Mouse (Mus musculus) thymus, postnatal 0 days (tissue): ENCODE measurements around the gene Tmem138. TPM values are rescaled to one million over a fixed set of nuclear protein-coding genes. Genes with fewer than 3 reads are reported as not detected.

Source experiments
- polyA plus RNA-seq: library from polyadenylated mRNA; unstranded; fragments of >200 nt; fragmentation: Nextera tagmentation; extraction: Ambion mirVana; gene quantifications from 2 replicates; pipeline ENCODE4 v1.2.1, GENCODE M21; 2015

The Tmem138 gene
- polyA plus RNA-seq, 1 experiment from 2014 or later, result 24.6 TPM

Other genes with a start within 250 kb of the Tmem138 start
- 0.23 and 0.60 TPM in 2 replicates for gene Syt7, start 188.3 kb downstream of the Tmem138 start, polyA plus RNA-seq
- 0.08 and 0.17 TPM in 2 replicates for gene Lrrc10b, start 119.9 kb downstream of the Tmem138 start, polyA plus RNA-seq
- gene Ppp1r32, start 94.4 kb downstream of the Tmem138 start, polyA plus RNA-seq, result 0.49 and 0.57 TPM in 2 replicates
- gene Cpsf7, start 52.1 kb downstream of the Tmem138 start, polyA plus RNA-seq, result 30.8 and 31.8 TPM in 2 replicates
- gene Sdhaf2, start 51.2 kb downstream of the Tmem138 start, polyA plus RNA-seq, result 70.1 and 73.0 TPM in 2 replicates
- 27.3 and 30.0 TPM in 2 replicates for gene Tmem216, start 21.1 kb downstream of the Tmem138 start, polyA plus RNA-seq
- gene Cyb561a3, start 190 bp downstream of the Tmem138 start, polyA plus RNA-seq, result 31.9 and 33.2 TPM in 2 replicates
- gene Ddb1, start 28.0 kb upstream of the Tmem138 start, polyA plus RNA-seq, result 148 and 156 TPM in 2 replicates
- gene Tkfc, start 28.3 kb upstream of the Tmem138 start, polyA plus RNA-seq, result 12.4 and 13.7 TPM in 2 replicates
- 1.2 and 2.2 TPM in 2 replicates for gene Vwce, start 56.9 kb upstream of the Tmem138 start, polyA plus RNA-seq
- 0.49 and 0.95 TPM in 2 replicates for gene Pga5, start 100.7 kb upstream of the Tmem138 start, polyA plus RNA-seq
- 14.6 and 19.3 TPM in 2 replicates for gene Vps37c, start 111.4 kb upstream of the Tmem138 start, polyA plus RNA-seq
- 116 and 132 TPM in 2 replicates for gene Cd5, start 161.6 kb upstream of the Tmem138 start, polyA plus RNA-seq